Mouse (Mus musculus): ENCODE data around the gene Adam12. TPM values are rescaled to one million over a fixed set of nuclear protein-coding genes. Genes with fewer than 3 reads are reported as not detected.

Gene Adam12
- polyA plus RNA-seq, 1 experiment from 2014 or later = 8.8 TPM

- Histone ChIP-seq H3K4me1 (ENCODE audit: control insufficient read depth, insufficient read depth, low read length) (peaks cover 7% of the 10 kb centered on the region), H3K4me2 (no peak overlapping the region), H3K4me3 (ENCODE audit: low read depth, low read length) (no peak overlapping the region), H3K9me3 (replicated peaks; ENCODE audit: control insufficient read depth, low read length) (no peaks in the 10 kb centered on the region), H3K27me3 (ENCODE audit: control insufficient read depth, insufficient read depth, low read length) (no peaks in the 10 kb centered on the region), H3K9ac (ENCODE audit: low read depth, low read length) (no peak overlapping the region), H3K36me3 (ENCODE audit: control insufficient read depth, insufficient read depth, low read length) (no peaks in the 10 kb centered on the region), H3K27ac (ENCODE audit: low read depth, low read length) (no peak overlapping the region)
- WGBS (ENCODE audit: insufficient replicate concordance) = 78% methylated on average over 9 of the region's 9 CpGs
- no peak for ATAC-seq (replicated peaks; ENCODE audit: insufficient number of reproducible peaks, low FRiP score, low TSS enrichment)
Observed at GRCm38 (mm10) chr7:134090256-134090655, 141.7 kb downstream of the Adam12 start.

- WGBS (ENCODE audit: insufficient replicate concordance) = 77% methylated on average over 14 of the region's 14 CpGs
- Histone ChIP-seq H3K9me3 (replicated peaks; ENCODE audit: control insufficient read depth, low read length) (no peaks in the 10 kb centered on the region), H3K4me2 (no peak overlapping the region), H3K27ac (ENCODE audit: low read depth, low read length) (no peak overlapping the region), H3K4me1 (ENCODE audit: control insufficient read depth, insufficient read depth, low read length) (peaks cover 7% of the 10 kb centered on the region), H3K36me3 (ENCODE audit: control insufficient read depth, insufficient read depth, low read length) (no peaks in the 10 kb centered on the region), H3K27me3 (ENCODE audit: control insufficient read depth, insufficient read depth, low read length) (no peaks in the 10 kb centered on the region), H3K4me3 (ENCODE audit: low read depth, low read length) (no peak overlapping the region), H3K9ac (ENCODE audit: low read depth, low read length) (no peak overlapping the region)
- ATAC-seq (replicated peaks; ENCODE audit: insufficient number of reproducible peaks, low FRiP score, low TSS enrichment) = no peak
Observed at GRCm38 (mm10) chr7:134088548-134089347, 143.2 kb downstream of the Adam12 start.

DNA sequence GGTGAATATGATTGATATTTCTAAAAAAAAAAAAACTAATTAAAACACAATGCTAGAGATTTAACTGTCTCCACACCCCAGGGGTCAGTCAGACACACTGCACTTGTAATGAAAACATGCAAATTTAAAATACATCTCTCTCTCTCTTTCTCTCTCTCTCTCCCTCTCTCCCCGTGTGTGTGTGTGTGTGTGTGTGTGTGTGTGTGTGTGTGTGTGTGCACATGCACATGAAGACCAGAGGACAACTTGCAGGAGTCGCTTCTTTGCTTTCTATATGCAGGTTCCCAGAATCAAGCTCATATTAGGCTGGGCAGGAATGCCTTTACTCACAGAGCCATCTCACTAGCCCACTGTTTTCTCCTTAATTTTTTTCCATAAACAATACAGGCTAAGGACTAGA, 146.6 kb downstream of the Adam12 start:
- ATAC-seq (replicated peaks; ENCODE audit: insufficient number of reproducible peaks, low FRiP score, low TSS enrichment) = no peak
- H3K9me3 ChIP-seq (replicated peaks; ENCODE audit: control insufficient read depth, low read length) = no peaks in the 10 kb centered on the region
- no peak overlapping the region for H3K9ac ChIP-seq (ENCODE audit: low read depth, low read length)
- no peak overlapping the region for H3K27ac ChIP-seq (ENCODE audit: low read depth, low read length)
- H3K4me3 ChIP-seq (ENCODE audit: low read depth, low read length) = no peak overlapping the region
- WGBS (ENCODE audit: insufficient replicate concordance) = 94% methylated on average over 1 of the region's 2 CpGs
- peaks cover 3% of the 10 kb centered on the region; the same call in 1 of the 2 replicates for H3K4me1 ChIP-seq (ENCODE audit: control insufficient read depth, insufficient read depth, low read length)
- no peaks in the 10 kb centered on the region for H3K36me3 ChIP-seq (ENCODE audit: control insufficient read depth, insufficient read depth, low read length)
- no peak overlapping the region for H3K4me2 ChIP-seq
- H3K27me3 ChIP-seq (ENCODE audit: control insufficient read depth, insufficient read depth, low read length) = no peaks in the 10 kb centered on the region

- Histone ChIP-seq H3K27ac (ENCODE audit: low read depth, low read length) (no peak overlapping the region), H3K27me3 (ENCODE audit: control insufficient read depth, insufficient read depth, low read length) (no peaks in the 10 kb centered on the region), H3K4me3 (ENCODE audit: low read depth, low read length) (no peak overlapping the region), H3K9me3 (replicated peaks; ENCODE audit: control insufficient read depth, low read length) (no peaks in the 10 kb centered on the region), H3K36me3 (ENCODE audit: control insufficient read depth, insufficient read depth, low read length) (no peaks in the 10 kb centered on the region), H3K4me2 (no peak overlapping the region), H3K4me1 (ENCODE audit: control insufficient read depth, insufficient read depth, low read length) (peaks cover 2% of the 10 kb centered on the region; the same call in 1 of the 2 replicates), H3K9ac (ENCODE audit: low read depth, low read length) (no peak overlapping the region)
- no peak for ATAC-seq (replicated peaks; ENCODE audit: insufficient number of reproducible peaks, low FRiP score, low TSS enrichment)
Observed at GRCm38 (mm10) chr7:134084926-134085325, 147.0 kb downstream of the Adam12 start.

DNA sequence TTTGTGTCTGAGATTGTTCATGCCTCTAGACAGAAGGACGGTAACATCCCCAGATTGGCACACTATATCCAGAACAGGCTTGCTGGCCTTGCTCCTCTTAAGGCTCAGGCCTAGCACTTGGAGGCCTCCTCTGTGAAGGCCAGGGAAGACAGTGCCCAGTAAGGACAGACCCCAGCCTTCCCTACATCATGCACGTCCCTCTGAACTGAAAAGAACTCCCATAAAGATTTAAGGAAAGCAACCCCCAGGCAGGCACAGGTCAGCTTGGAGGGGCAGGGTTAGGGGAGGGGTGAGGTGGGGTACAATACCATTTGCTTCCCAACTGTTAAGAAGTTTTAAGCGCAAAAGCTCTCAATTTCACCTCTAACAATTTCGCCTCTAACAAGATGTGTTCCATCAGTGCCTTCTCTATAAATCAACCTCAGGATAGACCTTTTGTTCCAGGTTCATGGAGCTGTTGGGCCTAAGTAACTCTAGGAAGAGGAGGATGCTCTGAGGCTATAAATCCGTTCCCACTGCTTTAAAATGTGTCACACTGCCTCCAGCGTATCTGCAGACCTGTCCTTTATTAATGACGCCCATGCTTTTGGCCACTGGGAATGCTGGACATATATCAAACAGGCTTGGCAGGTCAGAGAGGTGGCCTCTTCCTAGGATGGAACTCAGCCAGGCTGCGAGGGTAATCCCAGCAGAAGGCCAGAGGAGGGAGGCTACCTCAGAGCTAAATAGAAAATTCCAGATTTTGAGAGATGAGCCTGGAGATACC, 150.5 kb downstream of the Adam12 start:
- H3K4me2 ChIP-seq = no peak overlapping the region
- no peaks in the 10 kb centered on the region for H3K27me3 ChIP-seq (ENCODE audit: control insufficient read depth, insufficient read depth, low read length)
- H3K4me1 ChIP-seq (ENCODE audit: control insufficient read depth, insufficient read depth, low read length) = peaks cover 2% of the 10 kb centered on the region; the same call in 1 of the 2 replicates
- no peak overlapping the region for H3K27ac ChIP-seq (ENCODE audit: low read depth, low read length)
- 76% methylated on average over 8 of the region's 8 CpGs for WGBS (ENCODE audit: insufficient replicate concordance)
- H3K9ac ChIP-seq (ENCODE audit: low read depth, low read length) = no peak overlapping the region
- ATAC-seq (replicated peaks; ENCODE audit: insufficient number of reproducible peaks, low FRiP score, low TSS enrichment) = no peak
- H3K9me3 ChIP-seq (replicated peaks; ENCODE audit: control insufficient read depth, low read length) = no peaks in the 10 kb centered on the region
- no peak overlapping the region for H3K4me3 ChIP-seq (ENCODE audit: low read depth, low read length)
- H3K36me3 ChIP-seq (ENCODE audit: control insufficient read depth, insufficient read depth, low read length) = no peaks in the 10 kb centered on the region

- 80% methylated on average over 17 of the region's 17 CpGs for WGBS (ENCODE audit: insufficient replicate concordance)
- no peak for ATAC-seq (replicated peaks; ENCODE audit: insufficient number of reproducible peaks, low FRiP score, low TSS enrichment)
- Histone ChIP-seq H3K27me3 (ENCODE audit: control insufficient read depth, insufficient read depth, low read length) (no peaks in the 10 kb centered on the region), H3K9me3 (replicated peaks; ENCODE audit: control insufficient read depth, low read length) (no peaks in the 10 kb centered on the region), H3K36me3 (ENCODE audit: control insufficient read depth, insufficient read depth, low read length) (no peaks in the 10 kb centered on the region), H3K4me3 (ENCODE audit: low read depth, low read length) (no peak overlapping the region), H3K27ac (ENCODE audit: low read depth, low read length) (no peak overlapping the region), H3K4me2 (no peak overlapping the region), H3K9ac (ENCODE audit: low read depth, low read length) (no peak overlapping the region), H3K4me1 (ENCODE audit: control insufficient read depth, insufficient read depth, low read length) (peaks cover 2% of the 10 kb centered on the region; the same call in 1 of the 2 replicates)
Observed at GRCm38 (mm10) chr7:134079980-134080725, 151.8 kb downstream of the Adam12 start.

DNA sequence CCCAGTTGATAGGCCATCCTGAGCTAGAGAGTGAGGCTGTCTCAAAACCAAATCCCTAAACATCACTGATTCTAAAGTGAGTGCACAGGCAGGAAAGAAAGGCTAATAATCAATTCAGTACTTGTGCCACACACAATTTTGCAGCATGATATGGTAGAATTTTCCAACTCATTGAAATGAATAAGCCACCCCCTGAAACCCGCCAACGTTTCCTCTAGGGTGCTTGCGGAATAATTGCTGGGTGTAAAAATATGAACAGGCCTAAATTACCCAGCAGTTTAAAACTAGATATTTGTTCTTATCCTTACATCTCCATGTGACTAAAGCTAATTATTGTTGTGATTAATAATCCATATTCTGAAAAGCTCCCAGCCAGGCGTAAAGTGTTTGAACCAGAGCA, 154.3 kb downstream of the Adam12 start:
- no peaks in the 10 kb centered on the region for H3K36me3 ChIP-seq (ENCODE audit: control insufficient read depth, insufficient read depth, low read length)
- 87% methylated on average over 4 of the region's 4 CpGs for WGBS (ENCODE audit: insufficient replicate concordance)
- no peak for ATAC-seq (replicated peaks; ENCODE audit: insufficient number of reproducible peaks, low FRiP score, low TSS enrichment)

DNA sequence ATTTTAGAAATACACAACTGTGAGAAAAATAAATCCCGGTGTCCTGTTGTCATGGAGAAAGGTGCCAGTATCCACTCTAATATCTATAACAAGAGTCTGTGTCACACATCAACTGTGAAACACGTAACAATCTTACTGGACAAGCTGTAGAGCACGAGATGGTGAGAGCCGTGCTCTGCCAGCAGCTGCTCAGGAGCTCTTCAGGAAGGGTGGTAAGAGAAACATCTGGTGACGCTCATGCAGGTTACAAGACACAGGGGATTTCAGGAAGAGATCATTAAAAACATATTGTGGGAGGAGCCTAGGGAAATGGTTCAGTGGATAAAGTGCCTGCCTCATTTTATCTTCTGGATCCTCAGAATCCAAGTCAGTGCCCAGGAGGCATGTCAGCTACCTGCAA, 158.9 kb downstream of the Adam12 start:
- H3K4me3 ChIP-seq (ENCODE audit: low read depth, low read length) = no peak overlapping the region
- H3K36me3 ChIP-seq (ENCODE audit: control insufficient read depth, insufficient read depth, low read length) = no peaks in the 10 kb centered on the region
- no peak overlapping the region for H3K9ac ChIP-seq (ENCODE audit: low read depth, low read length)
- H3K4me2 ChIP-seq = no peak overlapping the region
- H3K27me3 ChIP-seq (ENCODE audit: control insufficient read depth, insufficient read depth, low read length) = no peaks in the 10 kb centered on the region
- no peaks in the 10 kb centered on the region for H3K4me1 ChIP-seq (ENCODE audit: control insufficient read depth, insufficient read depth, low read length)
- 78% methylated on average over 5 of the region's 5 CpGs for WGBS (ENCODE audit: insufficient replicate concordance)
- H3K27ac ChIP-seq (ENCODE audit: low read depth, low read length) = no peak overlapping the region
- H3K9me3 ChIP-seq (replicated peaks; ENCODE audit: control insufficient read depth, low read length) = no peaks in the 10 kb centered on the region
- no peak for ATAC-seq (replicated peaks; ENCODE audit: insufficient number of reproducible peaks, low FRiP score, low TSS enrichment)

More for the DNA sequence above, 154.3 kb downstream of the Adam12 start:
- Histone ChIP-seq H3K4me2 (no peak overlapping the region), H3K9ac (ENCODE audit: low read depth, low read length) (no peak overlapping the region), H3K4me1 (ENCODE audit: control insufficient read depth, insufficient read depth, low read length) (peaks cover 2% of the 10 kb centered on the region; the same call in 1 of the 2 replicates), H3K9me3 (replicated peaks; ENCODE audit: control insufficient read depth, low read length) (no peaks in the 10 kb centered on the region), H3K27me3 (ENCODE audit: control insufficient read depth, insufficient read depth, low read length) (no peaks in the 10 kb centered on the region), H3K4me3 (ENCODE audit: low read depth, low read length) (no peak overlapping the region), H3K27ac (ENCODE audit: low read depth, low read length) (no peak overlapping the region)
